Mouse (Mus musculus) lung, postnatal 10 days (tissue): Measurements from ENCODE around the gene Fuom.
"Not testable (repeated sequence)": the region's sequence is repeated elsewhere in the genome, so short reads cannot be mapped to it uniquely, and the experiment has no call there.

Experiments used
- DNase-seq: peaks from one replicate; pipeline ENCODE4 v3.0.0; 2021

Gene Fuom

DNA sequence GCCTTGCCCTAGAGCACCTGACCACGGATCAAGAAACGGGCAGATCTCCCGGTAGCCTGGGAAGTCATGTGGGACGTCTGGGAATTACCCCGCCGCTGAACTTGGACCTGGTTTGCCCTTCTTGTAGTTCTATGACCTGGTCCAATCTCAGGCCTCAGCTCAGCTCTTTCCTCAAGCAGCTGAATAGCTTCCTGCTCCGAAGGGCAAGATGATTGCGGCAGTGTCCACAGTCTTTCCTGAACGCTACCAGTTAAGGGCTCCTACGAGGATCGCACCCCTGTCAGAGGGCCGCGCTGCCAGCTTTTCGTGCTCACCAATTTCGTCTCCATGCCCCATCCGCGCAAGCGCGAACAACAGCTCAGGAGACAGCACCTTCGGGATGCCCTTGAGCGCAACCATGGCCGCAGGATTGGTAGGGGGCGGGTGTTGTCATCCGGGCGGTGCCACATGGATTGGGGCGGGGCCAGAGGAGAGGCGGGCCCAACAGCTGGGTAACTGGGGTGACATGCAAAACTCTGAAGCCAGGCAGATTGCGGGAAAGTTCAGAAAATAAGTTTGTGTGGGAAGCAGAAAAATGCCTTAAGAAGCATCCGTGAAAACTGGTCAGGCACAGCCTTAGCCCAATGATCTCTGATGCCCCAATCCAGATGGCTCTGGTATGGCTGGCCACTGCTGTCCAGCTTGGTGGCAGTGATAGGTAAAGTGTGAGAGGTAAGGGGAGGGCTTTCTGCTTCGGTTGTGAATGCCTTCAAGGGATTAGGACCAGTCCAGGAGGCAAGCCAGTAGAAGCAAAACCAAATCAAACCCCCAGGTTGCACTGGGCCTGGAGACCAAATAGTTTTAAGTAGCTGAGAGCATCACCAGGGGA, at the start of gene Fuom:
Fuom (minus strand) TSS at position 449 of the 868 bp plus-strand sequence.
- DNase-seq = peak; percentile 93

DNA sequence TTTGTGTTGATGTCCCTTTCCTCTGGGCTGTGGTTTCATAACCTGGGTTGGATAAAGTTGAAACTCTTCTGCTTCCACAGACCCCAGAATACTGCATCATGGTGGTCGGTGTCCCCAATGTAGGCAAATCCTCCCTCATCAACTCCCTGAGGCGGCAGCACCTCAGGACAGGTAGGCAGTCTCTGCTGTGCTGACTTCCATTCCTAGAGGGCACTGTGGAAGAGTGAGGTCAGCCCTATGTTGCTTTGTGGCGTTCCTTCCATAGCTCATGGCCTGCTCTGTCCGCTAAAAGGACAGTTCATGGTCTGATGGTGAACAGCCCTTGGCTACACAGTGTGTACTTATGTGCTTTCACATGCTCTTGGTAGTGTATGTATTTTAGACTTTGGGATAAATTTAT, 42.3 kb upstream of the Fuom start:
- no peak for DNase-seq

DNA sequence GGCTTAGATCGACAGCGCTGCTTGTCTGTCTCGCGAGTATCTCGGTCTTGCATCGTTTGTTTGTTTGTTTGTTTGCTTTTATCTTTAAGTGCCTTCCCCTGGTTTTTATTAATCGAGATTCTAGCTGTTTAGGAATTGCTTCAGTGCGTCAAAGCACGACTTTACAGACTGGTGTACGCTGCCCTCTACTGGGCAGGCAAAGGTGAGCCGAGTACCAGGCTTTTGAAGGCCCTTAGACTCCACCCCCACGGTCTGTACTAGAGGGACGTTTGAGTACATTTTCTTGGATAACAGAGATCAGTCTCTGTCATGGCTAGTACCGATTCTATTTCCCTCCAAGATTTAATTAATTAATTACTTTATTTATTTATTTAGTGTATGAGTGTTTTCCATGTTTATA, 39.1 kb upstream of the Fuom start:
- DNase-seq = peak; percentile 85

DNA sequence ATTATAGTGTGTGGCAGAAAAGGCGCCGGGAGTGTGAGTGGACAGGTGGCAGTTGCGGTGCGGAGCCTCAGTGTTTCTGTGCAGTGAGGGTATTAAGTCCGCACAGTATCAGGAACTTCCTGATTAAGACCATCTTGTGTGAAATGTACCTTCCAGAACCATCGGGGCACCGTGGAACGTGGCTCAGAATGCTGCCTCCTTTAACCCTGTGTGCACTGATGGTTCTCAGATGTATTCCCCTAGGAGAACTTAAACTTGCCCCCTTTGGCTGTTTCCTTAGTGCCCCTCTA, 35.7 kb upstream of the Fuom start:
- no peak for DNase-seq

DNA sequence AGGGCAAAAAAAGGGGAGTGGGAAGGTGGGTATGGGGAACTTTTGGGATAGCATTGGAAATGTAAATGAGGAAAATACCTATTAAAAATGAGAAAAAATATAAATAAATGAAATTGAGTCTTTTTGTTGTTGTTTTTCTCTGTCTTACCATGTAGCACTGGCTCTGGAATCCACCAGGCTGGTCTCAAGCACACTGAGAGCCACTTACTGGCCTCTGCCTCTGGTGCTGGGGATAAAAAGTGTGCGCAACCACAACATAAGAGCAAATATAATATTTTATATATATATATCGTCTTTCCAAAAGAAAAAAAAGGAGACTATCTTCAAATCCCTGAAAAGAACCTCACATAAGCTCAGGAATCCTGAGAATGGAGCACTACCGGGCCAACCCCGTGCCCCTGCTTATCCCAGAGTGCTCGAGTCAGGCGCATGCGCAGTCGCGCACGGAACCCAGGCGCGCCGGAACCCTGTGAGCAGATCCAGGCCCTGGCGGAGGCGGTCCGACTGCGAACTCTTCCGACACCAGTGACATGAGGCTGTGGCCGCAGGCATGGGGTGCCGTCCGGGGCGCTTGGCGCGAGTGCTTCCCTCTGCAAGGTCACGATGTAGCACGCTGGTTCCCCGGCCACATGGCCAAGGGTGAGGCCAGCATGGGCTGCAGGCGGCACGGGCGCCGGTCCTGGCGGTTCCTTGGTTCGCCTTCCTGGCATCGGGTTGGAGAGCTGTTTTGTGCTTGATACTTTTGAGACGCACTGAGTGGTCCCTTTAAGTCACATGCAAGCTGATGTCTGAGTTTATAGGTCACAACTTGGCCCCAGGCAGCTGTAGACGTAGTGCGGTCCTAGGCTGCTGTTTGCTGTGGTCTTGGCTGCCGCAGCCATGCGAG, 35.1 kb upstream of the Fuom start, which contains the start of gene Mtg1:
Mtg1 (plus strand) TSS at position 430 of the 886 bp plus-strand sequence.
- peak; percentile 96 for DNase-seq

DNA sequence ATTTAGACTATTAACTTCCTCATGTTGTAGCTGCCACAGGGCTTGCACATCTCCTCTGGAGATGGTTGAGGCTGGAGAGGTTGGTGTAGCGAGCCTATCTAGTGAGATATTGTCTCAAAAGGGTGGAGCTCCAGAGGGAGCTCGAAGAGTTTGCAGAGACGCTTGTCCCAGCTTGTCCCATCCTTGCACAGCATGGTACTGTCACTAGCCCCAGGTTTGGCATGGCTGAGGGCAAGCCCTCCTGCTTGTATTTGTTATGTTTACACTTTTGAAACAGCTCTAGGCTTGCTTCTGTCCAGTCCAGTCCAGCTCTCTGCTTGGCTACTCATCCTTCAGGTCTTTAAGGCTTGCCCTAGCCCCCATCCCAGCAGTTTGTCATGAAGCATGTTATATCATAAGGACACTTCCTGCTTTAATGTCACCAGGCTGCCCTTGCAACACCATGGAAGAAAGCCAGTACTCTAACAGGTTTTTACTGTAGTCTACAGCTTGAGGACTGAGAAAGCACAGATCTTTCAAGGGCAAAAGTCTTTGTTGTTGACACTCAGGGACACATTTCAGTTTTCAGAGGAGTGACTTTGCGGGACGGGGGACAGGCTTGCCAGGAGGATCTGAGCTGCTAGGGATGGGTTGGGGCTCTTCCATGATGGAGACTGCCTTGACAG, 33.0 kb upstream of the Fuom start:
- DNase-seq = no peak

DNA sequence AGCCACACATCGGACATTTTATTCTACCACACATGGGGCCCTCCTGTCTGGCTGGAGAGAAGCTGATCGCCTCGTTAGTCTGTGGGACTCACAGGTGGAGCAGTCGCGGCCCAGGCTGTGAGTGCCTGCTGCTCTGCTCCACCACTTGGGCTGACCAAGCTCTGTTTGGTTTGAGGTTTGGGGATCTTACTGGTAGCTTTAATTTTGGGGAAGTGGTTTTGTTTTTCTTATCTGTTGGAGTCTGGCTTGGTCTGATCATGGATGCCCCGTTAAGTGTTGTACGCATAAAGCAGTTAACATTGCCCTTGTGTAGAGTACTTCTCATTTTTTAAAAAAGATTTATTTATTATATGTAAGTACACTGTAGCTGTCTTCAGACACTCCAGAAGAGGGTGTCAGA, 31.8 kb upstream of the Fuom start:
- DNase-seq = not testable (repeated sequence)

DNA sequence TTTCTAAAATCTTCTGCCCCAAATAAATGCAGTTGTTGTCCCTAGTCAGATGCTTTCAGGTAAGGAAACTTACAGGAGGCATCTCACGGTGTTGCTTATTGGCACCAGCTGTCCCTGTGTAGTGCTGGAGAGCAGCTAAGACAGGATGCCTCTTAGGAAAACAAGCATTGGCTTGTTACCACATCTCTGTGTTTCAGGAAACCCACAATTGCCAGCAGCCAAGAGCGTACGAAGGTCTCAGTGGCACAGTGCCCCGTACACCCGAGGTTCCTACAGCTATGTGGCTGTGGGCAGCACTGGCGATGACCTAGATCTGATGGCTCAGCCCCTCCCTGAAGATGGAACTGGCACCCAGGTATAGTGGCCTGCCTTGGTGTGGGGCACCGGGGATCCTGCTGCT, 29.9 kb upstream of the Fuom start:
- DNase-seq = not testable (repeated sequence)

DNA sequence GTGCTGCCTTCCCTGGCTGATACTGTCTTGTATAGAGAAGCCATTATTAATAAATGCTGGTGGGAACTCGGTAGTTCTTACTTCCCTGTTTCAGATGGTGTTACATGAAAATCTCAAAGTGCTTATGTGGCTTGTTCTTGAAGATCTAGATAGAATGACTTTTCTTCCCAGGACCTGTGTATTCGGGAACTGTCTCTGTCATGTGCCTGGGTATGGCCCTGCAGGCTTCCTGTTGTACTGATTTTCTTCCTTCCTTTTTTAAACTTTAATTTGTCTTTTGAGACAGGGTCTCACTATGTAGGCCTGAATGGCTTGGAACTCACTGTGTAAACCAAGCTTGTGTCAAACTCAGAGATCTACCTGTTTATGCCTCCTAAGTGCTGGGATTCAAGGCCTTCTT, 25.7 kb upstream of the Fuom start:
- no peak for DNase-seq

DNA sequence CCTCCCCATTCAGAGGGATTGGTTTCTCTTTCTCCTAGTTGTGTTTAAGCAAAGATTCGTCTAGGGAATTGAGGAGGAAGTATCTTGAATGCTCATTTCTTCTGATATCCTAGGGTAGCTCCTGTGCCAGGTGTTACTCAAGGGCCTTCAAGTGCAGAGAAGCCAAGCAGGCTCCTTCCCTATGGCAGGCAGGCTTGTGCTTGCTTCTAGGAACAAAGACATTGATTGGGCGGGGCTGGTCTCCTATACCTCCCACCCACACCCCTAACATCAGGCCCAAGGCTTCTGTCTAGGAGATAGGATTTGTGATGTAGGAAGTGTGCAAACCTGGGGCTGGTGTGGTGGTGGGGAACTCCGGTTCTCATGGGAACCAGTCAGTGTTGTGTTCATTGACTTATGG, 24.7 kb upstream of the Fuom start:
- DNase-seq = no peak

DNA sequence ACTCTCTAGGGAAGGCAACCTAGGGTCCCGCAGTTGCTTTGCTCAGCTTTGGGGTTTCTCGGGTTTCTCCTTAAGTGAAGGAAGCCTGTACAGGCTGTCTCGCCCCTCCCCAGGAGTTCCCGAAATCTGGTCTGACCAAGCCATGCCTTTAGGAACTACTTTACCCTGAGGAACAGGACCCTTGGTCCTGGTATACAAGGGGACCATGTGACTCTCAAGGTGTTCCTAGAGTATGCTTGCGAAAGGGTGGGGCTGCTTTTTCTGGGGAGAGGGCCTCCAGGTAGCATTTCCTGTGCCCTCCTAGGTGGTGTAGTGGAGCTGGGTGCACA, 23.7 kb upstream of the Fuom start:
- no peak for DNase-seq

DNA sequence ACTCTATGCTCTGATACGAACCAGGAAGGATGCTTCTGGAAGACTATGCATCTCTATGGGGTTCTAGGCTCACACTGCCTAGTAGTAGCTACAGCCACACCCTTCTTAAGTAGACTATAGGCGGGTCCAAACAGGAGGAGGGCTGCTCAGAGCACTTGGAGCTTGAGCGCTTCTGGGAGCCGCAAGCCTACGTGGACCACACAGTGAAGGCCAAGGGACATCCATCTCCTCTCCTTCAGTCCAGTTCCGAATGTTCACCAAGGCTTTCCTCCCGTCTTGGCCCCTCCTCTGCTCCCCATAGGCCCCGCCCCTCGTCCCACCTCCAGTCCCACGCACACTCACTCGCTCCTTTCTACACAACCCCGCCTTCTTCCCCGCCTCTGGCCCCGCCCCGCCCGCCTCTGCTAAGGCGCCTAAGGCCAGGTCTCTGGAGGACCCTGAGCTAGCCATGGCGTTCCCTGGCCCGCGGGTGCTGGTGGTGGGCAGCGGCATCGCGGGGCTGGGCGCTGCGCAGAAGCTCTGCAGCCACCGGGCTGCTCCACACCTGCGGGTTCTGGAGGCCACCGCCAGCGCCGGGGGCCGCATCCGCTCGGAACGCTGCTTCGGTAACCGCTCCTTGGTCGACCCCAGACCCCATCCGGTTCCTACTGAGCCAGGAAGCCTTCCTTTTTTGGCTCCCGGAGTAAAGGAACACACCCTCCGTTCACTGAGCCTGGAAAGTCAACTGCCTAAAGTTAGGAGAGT, 23.2 kb upstream of the Fuom start:
- peak; percentile 98 for DNase-seq

DNA sequence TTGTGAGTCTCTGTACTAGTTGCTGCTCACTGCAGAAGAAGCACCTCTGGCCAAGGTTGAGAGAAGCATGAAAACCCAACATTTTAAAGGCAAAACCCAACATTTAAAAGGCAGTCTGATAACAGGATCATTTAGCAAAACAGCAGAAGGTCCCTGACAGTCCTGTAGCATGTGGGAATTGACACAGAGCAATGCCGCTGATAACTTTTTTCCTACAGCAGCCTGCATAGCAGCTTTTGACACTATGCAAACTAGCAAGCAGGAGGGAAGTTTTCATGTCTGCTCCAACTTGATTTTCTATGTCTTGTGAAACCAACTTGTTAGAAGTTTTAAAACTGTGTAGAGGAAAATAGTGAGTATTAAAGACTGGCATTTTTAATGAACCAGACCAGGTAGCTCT, 22.1 kb upstream of the Fuom start:
- DNase-seq = no peak

DNA sequence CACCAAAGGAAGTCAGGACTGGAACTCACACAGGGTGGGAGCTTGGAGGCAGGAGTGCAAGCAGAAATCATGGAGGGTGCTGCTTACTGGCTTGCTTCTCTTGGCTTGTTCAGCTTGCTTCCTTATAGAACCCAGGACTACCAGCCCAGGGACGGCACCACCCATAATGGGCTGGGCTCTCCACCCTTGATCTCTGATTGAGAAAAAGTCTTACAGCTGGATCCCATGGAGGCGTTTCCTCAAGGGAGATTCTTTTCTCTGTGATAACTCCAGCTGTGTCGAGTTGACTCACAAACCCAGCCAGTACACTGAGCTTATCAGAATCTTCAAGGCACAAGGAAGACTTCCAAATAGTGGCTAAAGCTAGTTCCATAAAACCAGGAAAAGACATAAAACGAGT, 20.5 kb upstream of the Fuom start:
- no peak for DNase-seq

DNA sequence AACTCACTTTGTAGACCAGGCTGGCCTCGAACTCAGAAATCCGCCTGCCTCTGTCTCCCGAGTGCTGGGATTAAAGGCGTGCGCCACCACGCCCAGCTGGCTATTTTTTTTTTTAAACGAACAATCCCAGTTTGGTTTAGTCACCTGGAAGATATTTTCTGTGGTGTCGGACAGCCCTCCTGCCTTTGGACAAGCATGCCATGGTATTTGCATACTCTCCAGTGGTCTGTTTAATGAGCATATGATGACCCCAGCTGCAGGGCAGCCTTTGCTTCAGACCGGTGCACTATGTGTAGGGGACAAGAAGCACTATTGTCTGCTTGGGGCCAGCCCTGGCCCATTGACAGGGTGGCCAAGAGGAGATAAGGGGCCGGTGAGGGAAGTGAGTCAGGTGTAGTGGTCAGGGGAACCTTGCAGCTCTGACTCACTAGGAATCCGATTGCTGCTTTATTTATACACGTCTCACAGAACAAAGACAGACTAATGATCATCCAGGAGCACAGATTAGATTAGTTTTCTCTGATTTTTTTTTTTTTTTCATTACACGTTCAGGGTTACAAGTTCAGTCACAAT, 19.2 kb upstream of the Fuom start:
- no peak for DNase-seq

DNA sequence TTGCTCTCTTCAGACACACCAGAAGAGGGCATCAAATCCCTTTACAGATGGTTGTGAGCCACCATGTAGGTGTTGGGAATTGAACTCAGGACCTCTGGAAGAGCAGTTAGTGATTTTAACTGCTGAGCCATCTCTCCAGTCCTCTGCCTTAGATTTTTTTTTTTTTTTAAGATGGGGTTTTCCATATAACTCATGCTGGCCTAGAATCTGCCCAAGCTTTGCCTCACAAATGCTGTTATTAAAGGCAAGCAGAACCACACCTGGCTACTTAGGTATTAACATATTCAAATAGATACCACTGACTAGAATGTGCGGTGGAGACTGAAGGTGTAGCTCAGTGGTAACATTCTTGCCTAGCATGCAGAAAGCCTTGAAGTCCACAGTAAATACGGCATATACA, 18.2 kb upstream of the Fuom start:
- no peak for DNase-seq

DNA sequence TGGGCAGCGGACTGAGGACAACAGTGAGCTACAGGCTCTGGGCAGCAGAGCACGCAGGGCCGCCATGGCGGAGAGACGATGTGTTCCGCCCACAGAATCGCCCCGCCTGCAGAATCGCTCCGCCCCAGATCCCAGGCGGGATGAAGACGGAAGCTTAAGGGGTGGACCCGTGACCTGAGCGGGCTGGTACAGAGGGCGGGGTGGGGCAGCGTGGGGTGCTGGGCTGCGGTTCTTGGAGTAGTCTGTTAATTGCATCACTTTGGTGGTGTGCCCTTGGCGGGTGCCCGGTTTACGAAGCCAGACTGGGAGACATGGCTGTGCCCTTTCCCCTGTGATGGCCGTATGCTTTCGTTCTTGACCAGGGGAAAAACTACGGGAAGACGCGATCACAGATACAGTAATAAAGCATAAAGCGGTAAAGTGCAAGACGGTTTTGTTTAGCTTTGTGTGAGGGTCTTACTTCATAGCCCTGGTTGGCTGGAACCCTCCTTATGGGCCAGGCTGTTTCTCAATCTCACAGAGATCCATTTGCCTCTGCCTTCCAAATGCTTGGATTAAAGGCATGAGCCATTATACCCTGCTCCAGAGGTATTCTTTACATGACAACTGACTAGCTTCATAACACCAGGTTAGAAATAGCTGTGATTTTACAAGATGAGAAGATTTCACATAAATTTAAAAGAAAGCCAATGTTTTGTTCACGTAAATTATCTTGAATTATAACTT, 14.3 kb upstream of the Fuom start, which contains the start of gene Echs1:
Echs1 (minus strand) TSS at position 148 of the 726 bp plus-strand sequence.
- peak; percentile 96 for DNase-seq

DNA sequence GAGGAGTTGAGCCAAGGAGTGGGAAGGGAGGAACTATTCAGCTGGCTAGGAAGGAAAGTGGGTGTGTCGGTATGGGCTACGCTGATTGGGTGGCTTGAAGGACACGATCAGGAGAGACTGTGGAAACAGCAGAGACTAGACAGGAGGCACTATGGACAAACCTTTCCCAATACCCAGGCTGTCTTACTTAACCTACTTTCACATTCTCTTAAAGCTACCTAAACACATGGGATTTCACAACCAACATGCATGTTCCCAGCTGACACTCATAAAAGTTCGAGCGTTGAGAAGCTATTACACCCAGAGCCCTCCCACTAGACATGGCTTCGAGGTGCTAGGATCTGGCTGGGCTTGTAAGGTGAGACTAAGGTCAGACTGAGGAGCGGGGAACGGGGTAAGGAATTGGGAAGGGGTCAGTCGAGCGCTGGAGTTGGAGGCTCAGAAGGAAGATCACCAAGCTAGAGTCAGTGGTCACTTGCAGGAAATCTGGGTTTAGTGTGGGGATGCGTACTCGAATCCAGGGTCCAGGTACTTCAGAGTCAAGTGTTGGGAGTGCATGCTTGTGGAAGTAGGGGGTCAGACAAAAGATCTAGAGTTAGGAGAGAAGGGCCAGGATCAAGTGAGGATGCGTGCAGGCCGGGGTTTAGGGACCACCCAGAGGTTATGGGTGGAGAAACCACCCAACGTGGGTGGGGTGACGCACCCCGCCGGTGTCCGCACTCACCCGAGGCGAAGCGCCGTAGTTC, 13.5 kb upstream of the Fuom start, which contains the start of gene Paox:
Paox (plus strand) TSS at position 217 of the 746 bp plus-strand sequence.
- peak; percentile 83 for DNase-seq

DNA sequence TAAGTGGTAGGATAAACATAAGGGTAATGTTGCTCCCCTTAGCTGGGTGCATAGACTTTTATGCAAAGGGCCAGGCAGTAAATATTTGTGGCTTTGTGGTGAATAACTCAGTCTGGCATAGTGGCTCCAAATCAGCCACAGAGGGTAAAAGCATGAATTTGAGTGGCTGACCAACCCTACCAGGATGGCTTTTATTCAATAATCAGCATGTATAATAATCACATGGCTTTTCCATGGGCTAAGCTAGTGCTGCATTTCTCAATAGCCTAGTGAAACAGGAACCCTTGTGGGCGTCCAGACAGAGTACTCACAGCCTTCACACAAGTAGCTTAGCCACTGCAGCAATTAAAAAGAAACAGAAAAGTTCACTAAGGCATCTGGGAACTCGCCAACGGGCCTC, 9.7 kb upstream of the Fuom start:
- no peak for DNase-seq

DNA sequence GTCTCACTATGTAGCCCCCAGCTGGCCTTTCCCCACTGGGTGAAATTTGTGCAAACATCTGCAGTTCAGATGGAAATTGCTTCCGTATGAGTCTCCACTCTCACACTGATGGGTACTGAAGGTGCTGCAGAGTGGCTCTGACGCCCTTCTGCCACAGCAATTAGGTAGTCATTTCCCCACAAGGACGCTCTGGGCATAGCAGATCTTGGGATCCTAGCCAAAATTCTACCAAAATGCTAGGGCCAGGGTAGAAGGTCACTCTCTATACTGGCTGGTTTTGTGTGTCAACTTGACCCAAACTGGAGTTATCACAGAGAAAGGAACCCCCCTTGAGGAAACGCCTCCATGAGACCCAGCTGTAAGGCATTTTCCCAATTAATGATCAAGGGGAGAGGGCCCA, 1.8 kb upstream of the Fuom start:
- DNase-seq = no peak

DNA sequence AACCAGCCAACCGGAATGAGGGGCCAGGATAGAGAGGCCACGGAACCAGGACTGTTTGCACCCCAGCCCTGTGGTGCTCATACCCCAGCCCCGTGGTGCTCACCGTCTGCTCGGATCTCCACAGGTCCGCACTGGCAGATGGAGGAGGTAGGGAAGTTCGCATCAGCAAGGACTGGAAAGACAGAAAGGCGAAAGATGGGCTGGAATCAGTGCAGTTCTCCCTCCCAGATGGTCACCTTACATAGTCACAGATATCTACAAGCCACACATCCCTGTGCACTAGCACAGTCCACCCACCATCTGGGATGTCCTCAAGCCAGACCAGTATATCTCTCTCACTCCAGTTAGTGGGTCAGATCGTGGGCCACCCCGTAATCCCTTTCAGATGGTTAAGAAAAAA, 743 bp downstream of the Fuom start:
- no peak for DNase-seq
